Mouse (Mus musculus) G1E (cell line): Measurements from ENCODE around the gene 2310046K23Rik.

Source experiments
- CTCF ChIP-seq: IDR thresholded peaks from 2 replicates; pipeline ENCODE4 v1.5.1; 2012; ENCODE audit warnings: low read depth, low read length, inconsistent platforms, mixed read lengths
- POLR2AphosphoS5 ChIP-seq: IDR thresholded peaks from 2 replicates; pipeline ENCODE4 v1.6.1; 2012; ENCODE audit warnings: low read depth, low read length, inconsistent platforms; ENCODE audit not compliant: insufficient replicate concordance
- TAL1 ChIP-seq: conservative IDR thresholded peaks from 2 replicates; pipeline ENCODE4 v1.6.1; 2012; ENCODE audit warnings: low read depth, low read length, inconsistent platforms, mixed read lengths

DNA sequence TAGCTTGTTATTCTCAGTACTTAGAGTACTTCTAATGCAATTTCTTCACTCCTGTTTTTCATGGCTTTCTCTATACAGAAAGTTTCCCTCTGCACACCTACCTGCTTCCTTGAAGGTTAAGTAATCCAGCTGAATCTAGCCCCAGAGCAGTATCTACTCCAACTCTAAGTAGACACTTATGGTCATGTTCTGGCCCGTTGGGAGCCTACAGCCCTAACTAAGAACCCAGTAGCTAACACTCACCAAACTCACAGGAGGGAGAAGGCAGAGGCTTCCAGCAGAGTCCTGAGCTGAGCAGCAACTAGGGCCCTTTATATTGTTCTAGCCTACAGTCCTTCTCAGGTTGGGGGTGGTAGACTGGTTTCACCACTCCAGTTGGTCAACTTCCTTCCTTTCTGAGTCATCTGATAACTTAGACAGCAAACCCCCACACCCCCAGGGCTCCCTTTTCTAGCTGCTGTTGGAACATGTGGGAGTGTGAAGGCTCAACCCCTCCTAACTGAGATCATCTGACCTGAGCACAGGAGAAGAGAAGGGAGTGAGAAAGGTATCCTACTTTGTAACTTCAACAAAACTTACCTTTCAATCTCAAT lies 39.2 kb upstream of the 2310046K23Rik start, which contains the start of gene Ivl:
- TF ChIP-seq TAL1 (no peak), CTCF (no peak), POLR2AphosphoS5 (no peak)
